Mouse (Mus musculus) cerebellum, adult 2 months (tissue): ENCODE measurements around the gene Atp11a. TPM values are rescaled to one million over a fixed set of nuclear protein-coding genes. Genes with fewer than 3 reads are reported as not detected.

ENCODE experiments used
- DNase-seq, 2 experiments: peaks; one replicate each; pipeline ENCODE4 v3.0.0; 2021
- H3K27ac ChIP-seq: fragments of 200-500 bp; 2 replicates; pipeline ENCODE4 v1.5.1; 2012; ENCODE audit warnings: low read length, control low read depth, inconsistent platforms; ENCODE audit not compliant: insufficient read depth
- H3K27me3 ChIP-seq: fragments of 200-500 bp; 2 replicates; pipeline ENCODE4 v1.6.1; 2012; ENCODE audit warnings: inconsistent platforms, mild to moderate bottlenecking, low read length, moderate library complexity; ENCODE audit not compliant: control insufficient read depth, insufficient read depth
- H3K4me1 ChIP-seq: fragments of 200-500 bp; 2 replicates; pipeline ENCODE4 v1.6.1; 2011; ENCODE audit warnings: low read length; ENCODE audit not compliant: control insufficient read depth, insufficient read depth
- H3K4me3 ChIP-seq: fragments of 200-500 bp; replicated peaks from 2 replicates; pipeline ENCODE3; 2011; ENCODE audit warnings: mild to moderate bottlenecking, low read depth, low read length, control low read depth; ENCODE audit not compliant: insufficient read depth
- CTCF ChIP-seq: fragments of 200-500 bp; IDR thresholded peaks from 2 replicates; pipeline ENCODE4 v1.5.1; 2011; ENCODE audit warnings: low read depth, mild to moderate bottlenecking, control low read depth, low read length, moderate library complexity, borderline replicate concordance; ENCODE audit not compliant: insufficient read depth
- POLR2A ChIP-seq: fragments of 200-500 bp; IDR thresholded peaks from 2 replicates; pipeline ENCODE4 v1.6.1; 2011; ENCODE audit warnings: low read length, control low read depth, borderline replicate concordance; ENCODE audit not compliant: insufficient read depth
- WGBS: fragments of 180-500 bp; shearing (Covaris S2); methylation state at CpG from one replicate; pipeline ENCODE4 v1.1.7; 2018; 5-methylcytosine and 5-hydroxymethylcytosine counted together
- polyA plus RNA-seq: library from polyadenylated mRNA; depleted of rRNA; stranded (reverse); fragments of >200 nt; gene quantifications from 2 replicates; pipeline ENCODE4 v1.2.3, GENCODE M21; 2012

Gene Atp11a
- polyA plus RNA-seq, 1 experiment = 63.6 TPM

DNA sequence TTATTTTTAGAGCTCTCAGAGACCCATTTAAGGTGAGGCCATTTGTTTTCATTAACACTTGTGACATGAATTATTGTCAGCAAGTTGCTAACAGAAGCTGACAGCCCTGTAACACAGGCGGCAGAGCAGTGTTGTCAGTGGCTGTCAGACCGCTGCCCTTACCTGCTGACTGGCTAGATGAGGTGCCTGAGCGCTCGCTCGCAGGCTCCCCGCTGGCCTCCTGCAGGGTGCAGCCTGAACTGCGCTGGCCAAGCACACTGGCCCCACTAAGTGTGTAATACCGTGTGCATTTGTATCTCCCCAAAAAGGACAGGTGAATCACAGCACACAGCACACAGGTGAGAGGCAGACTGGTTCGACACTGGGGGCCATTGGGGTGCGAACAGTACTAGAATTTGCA is 67.7 kb downstream of the Atp11a start:
- Histone ChIP-seq H3K27me3 (no peaks in the 10 kb centered on the region), H3K27ac (no peak overlapping the region), H3K4me1 (no peaks in the 10 kb centered on the region), H3K4me3 (no peak overlapping the region)
- 51% methylated on average over 10 of the region's 10 CpGs for WGBS
- DNase-seq = no peak
- TF ChIP-seq CTCF = no peak
- no peak for TF ChIP-seq POLR2A

- TF ChIP-seq CTCF (no peak), POLR2A (no peak)
- WGBS = 54% methylated on average over 6 of the region's 6 CpGs
- DNase-seq = no peak
These were observed 68.4 kb downstream of the Atp11a start for GRCm38 (mm10) chr8:12825236-12825635.

GRCm38 (mm10) chr8:12825686-12826237 is 68.9 kb downstream of the Atp11a start:
- H3K4me3 ChIP-seq = no peak overlapping the region
- no peak overlapping the region for H3K27ac ChIP-seq
- no peak for DNase-seq
- no peaks in the 10 kb centered on the region for H3K4me1 ChIP-seq
- 69% methylated on average over 8 of the region's 8 CpGs for WGBS
- no peaks in the 10 kb centered on the region for H3K27me3 ChIP-seq
- TF ChIP-seq CTCF = no peak
- TF ChIP-seq POLR2A = no peak

More at GRCm38 (mm10) chr8:12825236-12825635, 68.4 kb downstream of the Atp11a start:
- H3K4me3 ChIP-seq = no peak overlapping the region
- no peaks in the 10 kb centered on the region for H3K27me3 ChIP-seq
- no peaks in the 10 kb centered on the region for H3K4me1 ChIP-seq
- H3K27ac ChIP-seq = no peak overlapping the region

GRCm38 (mm10) chr8:12827124-12827523 is 70.3 kb downstream of the Atp11a start:
- H3K4me3 ChIP-seq = no peak overlapping the region
- DNase-seq = no peak
- no peak overlapping the region for H3K27ac ChIP-seq
- WGBS = 68% methylated on average over 9 of the region's 9 CpGs
- no peaks in the 10 kb centered on the region for H3K27me3 ChIP-seq
- H3K4me1 ChIP-seq = no peaks in the 10 kb centered on the region
- TF ChIP-seq POLR2A = no peak
- no peak for TF ChIP-seq CTCF

DNA sequence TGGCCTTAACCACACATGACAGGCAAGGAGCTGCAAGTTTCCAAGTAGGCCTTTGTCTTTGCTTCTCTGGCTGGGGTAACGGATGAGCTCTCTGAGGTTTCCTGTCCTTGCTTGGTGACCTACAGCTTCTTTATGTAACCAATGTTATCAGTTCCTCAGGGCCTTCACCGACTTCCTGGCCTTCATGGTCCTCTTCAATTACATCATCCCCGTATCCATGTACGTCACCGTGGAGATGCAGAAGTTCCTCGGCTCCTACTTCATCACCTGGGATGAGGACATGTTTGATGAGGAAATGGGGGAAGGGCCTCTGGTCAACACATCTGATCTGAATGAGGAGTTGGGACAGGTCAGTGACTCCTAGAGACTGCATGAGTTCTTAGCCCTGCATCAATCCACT is 71.5 kb downstream of the Atp11a start:
- 87% methylated on average over 6 of the region's 6 CpGs for WGBS
- Histone ChIP-seq H3K4me1 (no peaks in the 10 kb centered on the region), H3K4me3 (no peak overlapping the region), H3K27ac (no peak overlapping the region), H3K27me3 (no peaks in the 10 kb centered on the region)
- no peak for DNase-seq
- TF ChIP-seq CTCF = no peak
- TF ChIP-seq POLR2A = no peak

DNA sequence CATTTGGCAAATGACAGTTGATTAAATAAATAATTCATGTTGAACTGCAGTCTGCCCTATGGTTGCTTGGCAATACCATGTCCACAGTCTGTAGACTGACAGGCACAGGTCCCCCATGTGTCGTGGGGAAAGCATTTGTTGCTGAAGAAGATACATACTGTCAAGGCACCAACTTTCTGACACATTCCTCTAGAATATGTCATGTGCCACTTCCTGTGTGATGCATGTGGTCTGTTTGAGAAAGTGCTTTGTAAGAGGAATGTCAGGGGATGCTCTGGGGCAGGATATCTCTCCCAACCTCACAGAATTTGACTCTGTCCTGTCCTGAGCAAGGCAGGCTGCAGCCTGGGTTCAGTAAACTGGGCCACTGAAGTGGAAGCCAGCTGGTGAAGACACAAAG is 72.6 kb downstream of the Atp11a start:
- DNase-seq = no peak
- Histone ChIP-seq H3K4me3 (no peak overlapping the region), H3K4me1 (no peaks in the 10 kb centered on the region), H3K27ac (no peak overlapping the region), H3K27me3 (no peaks in the 10 kb centered on the region)
- WGBS = 43% methylated on average over 1 of the region's 1 CpGs
- TF ChIP-seq POLR2A = no peak
- no peak for TF ChIP-seq CTCF

GRCm38 (mm10) chr8:12831659-12832589 is 75.1 kb downstream of the Atp11a start:
- DNase-seq = no peak
- no peaks in the 10 kb centered on the region for H3K27me3 ChIP-seq
- H3K4me1 ChIP-seq = no peaks in the 10 kb centered on the region; the same call in 1 of the 2 replicates
- no peak overlapping the region for H3K4me3 ChIP-seq
- TF ChIP-seq CTCF (no peak), POLR2A (no peak)
- no peak overlapping the region for H3K27ac ChIP-seq
- WGBS = 55% methylated on average over 7 of the region's 7 CpGs

GRCm38 (mm10) chr8:12833616-12834015 is 76.8 kb downstream of the Atp11a start:
- no peak for TF ChIP-seq CTCF
- no peak for TF ChIP-seq POLR2A
- no peak overlapping the region for H3K4me3 ChIP-seq
- no peaks in the 10 kb centered on the region; the same call in 1 of the 2 replicates for H3K4me1 ChIP-seq
- DNase-seq = no peak
- no peaks in the 10 kb centered on the region for H3K27me3 ChIP-seq
- 94% methylated on average over 5 of the region's 5 CpGs for WGBS
- H3K27ac ChIP-seq = no peak overlapping the region
